Mouse (Mus musculus): ENCODE data around the gene Tnip2. TPM values are rescaled to one million over a fixed set of nuclear protein-coding genes. Genes with fewer than 3 reads are reported as not detected.

Tnip2 gene
- polyA plus RNA-seq, 1 experiment from 2014 or later: 14.8 TPM

DNA sequence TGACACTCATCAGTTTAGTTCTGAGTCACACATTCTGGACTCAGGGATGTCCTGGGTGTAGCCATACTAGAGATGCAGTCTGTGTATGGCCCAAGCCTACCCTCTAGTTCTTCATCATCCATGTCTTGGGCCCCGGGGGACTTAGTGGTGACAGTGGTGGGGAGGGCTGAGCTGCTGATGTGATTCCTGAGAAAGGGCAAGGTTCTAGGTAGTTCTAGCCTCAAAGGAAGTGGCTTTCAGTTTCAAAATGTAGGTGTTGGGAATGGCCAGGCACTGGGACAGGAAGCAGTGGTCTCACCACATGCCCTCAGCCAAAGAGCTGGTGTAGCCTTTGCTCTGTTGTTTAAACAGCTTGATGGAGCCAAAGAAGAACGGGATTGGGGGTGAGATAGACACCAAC, 25.3 kb upstream of the Tnip2 start:
- ATAC-seq (ENCODE audit: low read depth) (no peak), DNase-seq (ENCODE audit: low spot score) (no peak)
- Histone ChIP-seq H3K9ac (ENCODE audit: low read depth, low read length) (no peak overlapping the region), H3K4me2 (ENCODE audit: low read depth, low read length) (no peak overlapping the region), H3K36me3 (ENCODE audit: control insufficient read depth, insufficient read depth, low read length) (no peaks in the 10 kb centered on the region), H3K9me3 (ENCODE audit: control insufficient read depth, low read length) (no peaks in the 10 kb centered on the region), H3K4me3 (ENCODE audit: low read depth, low read length) (no peak overlapping the region), H3K4me1 (ENCODE audit: control insufficient read depth, insufficient read depth, low read length) (no peaks in the 10 kb centered on the region), H3K27me3 (replicated peaks; ENCODE audit: control insufficient read depth, insufficient read depth, low read length) (no peaks in the 10 kb centered on the region), H3K27ac (replicated peaks; ENCODE audit: low read depth, low read length) (no peak overlapping the region)
- 91% methylated on average over 2 of the region's 2 CpGs for WGBS

DNA sequence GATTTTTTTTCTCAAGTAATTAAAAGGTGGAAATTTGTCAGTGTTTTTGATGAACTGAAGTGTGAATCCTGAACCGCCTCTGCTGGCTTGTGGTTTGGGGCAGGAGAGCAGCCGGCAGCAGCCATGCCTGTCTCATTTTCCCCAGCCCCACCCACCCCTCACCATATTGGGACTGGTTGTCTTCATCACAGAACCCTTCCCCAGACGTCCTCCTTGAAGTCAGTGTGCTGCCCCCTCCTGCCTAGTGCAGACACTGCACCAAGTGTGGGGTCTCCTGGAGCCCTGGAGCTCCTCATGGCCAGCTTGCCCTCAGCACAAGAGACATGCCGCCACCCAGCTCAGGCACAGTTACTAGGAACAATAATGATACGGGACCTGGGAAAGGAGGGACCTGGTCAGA, 24.7 kb upstream of the Tnip2 start:
- no peaks in the 10 kb centered on the region for H3K4me1 ChIP-seq (ENCODE audit: control insufficient read depth, insufficient read depth, low read length)
- no peak overlapping the region for H3K4me2 ChIP-seq (ENCODE audit: low read depth, low read length)
- no peak overlapping the region for H3K9ac ChIP-seq (ENCODE audit: low read depth, low read length)
- DNase-seq (ENCODE audit: low spot score): no peak
- 30% methylated on average over 5 of the region's 5 CpGs for WGBS
- no peak overlapping the region for H3K27ac ChIP-seq (replicated peaks; ENCODE audit: low read depth, low read length)
- H3K4me3 ChIP-seq (ENCODE audit: low read depth, low read length): no peak overlapping the region
- no peaks in the 10 kb centered on the region for H3K27me3 ChIP-seq (replicated peaks; ENCODE audit: control insufficient read depth, insufficient read depth, low read length)
- no peak for ATAC-seq (ENCODE audit: low read depth)
- H3K9me3 ChIP-seq (ENCODE audit: control insufficient read depth, low read length): no peaks in the 10 kb centered on the region
- H3K36me3 ChIP-seq (ENCODE audit: control insufficient read depth, insufficient read depth, low read length): no peaks in the 10 kb centered on the region

DNA sequence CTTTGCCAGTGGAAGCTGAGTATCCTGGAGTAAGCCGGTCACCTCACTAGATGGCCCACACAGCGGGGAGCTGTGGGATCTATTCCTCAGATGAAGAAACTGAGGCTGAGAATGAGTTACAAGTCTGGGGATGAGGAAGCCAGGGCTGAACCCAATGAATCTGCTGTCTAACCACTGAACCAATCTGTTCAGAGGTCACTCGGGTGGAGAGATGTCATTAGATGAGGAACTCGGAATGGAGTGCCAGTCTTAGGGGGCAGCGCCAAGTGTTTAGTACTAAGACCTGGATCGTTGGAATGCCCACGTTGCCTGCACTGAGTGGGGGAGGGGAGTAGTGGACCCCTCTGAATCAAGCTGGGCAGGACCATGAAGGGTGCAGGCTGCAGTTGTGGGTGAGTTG, 24.3 kb upstream of the Tnip2 start:
- no peak overlapping the region for H3K27ac ChIP-seq (replicated peaks; ENCODE audit: low read depth, low read length)

DNA sequence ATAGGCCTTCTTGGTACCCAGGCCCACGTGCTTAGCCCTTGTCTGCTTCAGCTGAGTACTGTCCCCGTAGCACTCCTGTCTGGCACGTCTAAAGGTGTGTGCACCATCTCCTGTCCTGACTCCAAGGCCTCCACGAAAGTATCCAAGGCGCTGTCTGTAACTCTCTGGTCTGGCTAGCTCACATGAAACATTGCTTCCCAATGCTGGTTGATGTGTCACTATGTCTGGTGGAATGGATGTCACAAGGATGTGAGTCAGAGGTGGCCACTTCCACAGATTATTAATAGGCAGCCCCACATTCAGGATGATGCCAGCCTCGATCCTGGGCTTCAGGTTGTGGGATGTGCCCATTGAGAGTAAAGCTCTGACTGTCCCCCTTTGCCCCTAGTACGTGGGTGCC, 22.0 kb upstream of the Tnip2 start:
- Histone ChIP-seq H3K9ac (ENCODE audit: low read depth, low read length) (no peak overlapping the region), H3K4me3 (ENCODE audit: low read depth, low read length) (no peak overlapping the region), H3K27me3 (replicated peaks; ENCODE audit: control insufficient read depth, insufficient read depth, low read length) (no peaks in the 10 kb centered on the region), H3K27ac (replicated peaks; ENCODE audit: low read depth, low read length) (no peak overlapping the region), H3K4me2 (ENCODE audit: low read depth, low read length) (no peak overlapping the region), H3K4me1 (ENCODE audit: control insufficient read depth, insufficient read depth, low read length) (no peaks in the 10 kb centered on the region), H3K36me3 (ENCODE audit: control insufficient read depth, insufficient read depth, low read length) (no peaks in the 10 kb centered on the region), H3K9me3 (ENCODE audit: control insufficient read depth, low read length) (no peaks in the 10 kb centered on the region)
- 88% methylated on average over 7 of the region's 7 CpGs for WGBS
- no peak for DNase-seq (ENCODE audit: low spot score)
- ATAC-seq (ENCODE audit: low read depth): no peak

More for the DNA sequence above, 24.3 kb upstream of the Tnip2 start:
- H3K9ac ChIP-seq (ENCODE audit: low read depth, low read length): no peak overlapping the region
- DNase-seq (ENCODE audit: low spot score) (no peak), ATAC-seq (ENCODE audit: low read depth) (no peak)
- H3K9me3 ChIP-seq (ENCODE audit: control insufficient read depth, low read length): no peaks in the 10 kb centered on the region
- no peaks in the 10 kb centered on the region for H3K36me3 ChIP-seq (ENCODE audit: control insufficient read depth, insufficient read depth, low read length)
- H3K27me3 ChIP-seq (replicated peaks; ENCODE audit: control insufficient read depth, insufficient read depth, low read length): no peaks in the 10 kb centered on the region
- H3K4me3 ChIP-seq (ENCODE audit: low read depth, low read length): no peak overlapping the region
- H3K4me2 ChIP-seq (ENCODE audit: low read depth, low read length): no peak overlapping the region
- WGBS: 74% methylated on average over 7 of the region's 7 CpGs
- H3K4me1 ChIP-seq (ENCODE audit: control insufficient read depth, insufficient read depth, low read length): no peaks in the 10 kb centered on the region

DNA sequence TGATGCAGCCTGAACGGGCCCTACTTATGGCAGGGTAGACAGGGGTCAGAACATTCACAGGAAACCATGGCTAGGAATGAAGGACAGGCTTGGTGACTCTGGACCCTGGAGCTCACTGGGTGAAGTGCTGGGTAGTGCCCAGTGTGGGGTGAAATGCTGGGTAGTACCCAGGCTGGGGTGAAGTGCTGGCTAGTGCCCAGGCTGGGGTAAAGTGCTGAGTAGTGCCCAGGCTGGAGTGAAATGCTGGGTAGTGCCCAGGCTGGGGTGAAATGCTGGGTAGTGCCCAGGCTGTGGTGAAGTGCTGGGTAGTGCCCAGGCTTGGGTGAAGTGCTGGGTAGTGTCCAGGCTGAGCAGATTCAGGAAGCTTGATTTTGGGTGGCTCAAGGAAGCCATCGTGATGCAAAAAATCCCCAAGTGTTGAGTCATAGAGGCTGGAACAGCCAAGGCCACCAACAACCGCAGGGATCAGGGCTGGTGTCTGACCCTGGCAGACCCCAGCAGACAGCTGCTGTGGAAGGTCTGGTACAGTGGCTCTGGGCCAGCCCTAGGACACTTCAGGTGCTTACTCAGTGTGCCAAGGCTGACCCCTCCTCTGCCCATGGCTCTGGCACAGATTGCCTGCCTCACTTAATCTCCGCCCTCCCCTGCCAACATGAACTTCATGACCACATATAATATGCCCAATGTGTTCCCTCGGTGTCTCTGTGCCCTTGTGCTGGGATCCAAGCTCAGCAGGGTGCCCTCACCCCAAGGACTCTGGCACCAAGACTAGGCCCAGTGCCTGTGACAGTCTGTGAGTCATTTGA, 21.2 kb upstream of the Tnip2 start:
- Histone ChIP-seq H3K4me3 (ENCODE audit: low read depth, low read length) (no peak overlapping the region), H3K4me2 (ENCODE audit: low read depth, low read length) (no peak overlapping the region), H3K9ac (ENCODE audit: low read depth, low read length) (no peak overlapping the region), H3K4me1 (ENCODE audit: control insufficient read depth, insufficient read depth, low read length) (no peaks in the 10 kb centered on the region), H3K27me3 (replicated peaks; ENCODE audit: control insufficient read depth, insufficient read depth, low read length) (no peaks in the 10 kb centered on the region), H3K9me3 (ENCODE audit: control insufficient read depth, low read length) (no peaks in the 10 kb centered on the region), H3K27ac (replicated peaks; ENCODE audit: low read depth, low read length) (no peak overlapping the region), H3K36me3 (ENCODE audit: control insufficient read depth, insufficient read depth, low read length) (no peaks in the 10 kb centered on the region)
- DNase-seq (ENCODE audit: low spot score): no peak
- 61% methylated on average over 4 of the region's 5 CpGs for WGBS
- ATAC-seq (ENCODE audit: low read depth): no peak

DNA sequence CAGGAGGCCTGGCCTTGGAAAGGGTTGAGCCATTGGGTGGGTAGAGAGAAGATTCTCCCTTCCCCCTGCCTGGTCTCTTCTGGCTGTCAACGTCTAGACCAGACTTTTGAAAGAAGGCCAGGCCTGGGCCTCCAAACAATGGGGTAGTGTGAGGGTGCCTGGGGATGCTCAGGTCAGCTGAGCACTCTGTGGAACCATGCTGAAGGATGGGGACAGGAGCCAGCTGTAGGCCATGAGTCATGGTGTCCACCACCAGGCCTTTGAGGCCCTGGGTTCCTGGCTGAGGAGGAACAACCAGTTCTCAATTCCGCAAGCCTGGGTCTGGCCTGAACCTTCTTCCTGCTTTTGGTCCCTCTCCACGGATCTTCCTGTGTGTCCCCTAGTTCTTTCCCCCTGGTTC, 20.0 kb upstream of the Tnip2 start:
- Histone ChIP-seq H3K27me3 (replicated peaks; ENCODE audit: control insufficient read depth, insufficient read depth, low read length) (no peaks in the 10 kb centered on the region), H3K36me3 (ENCODE audit: control insufficient read depth, insufficient read depth, low read length) (no peaks in the 10 kb centered on the region), H3K4me2 (ENCODE audit: low read depth, low read length) (no peak overlapping the region), H3K9me3 (ENCODE audit: control insufficient read depth, low read length) (no peaks in the 10 kb centered on the region), H3K4me1 (ENCODE audit: control insufficient read depth, insufficient read depth, low read length) (no peaks in the 10 kb centered on the region), H3K27ac (replicated peaks; ENCODE audit: low read depth, low read length) (no peak overlapping the region), H3K9ac (ENCODE audit: low read depth, low read length) (no peak overlapping the region), H3K4me3 (ENCODE audit: low read depth, low read length) (no peak overlapping the region)
- no peak for DNase-seq (ENCODE audit: low spot score)
- WGBS: 58% methylated on average over 3 of the region's 3 CpGs
- no peak for ATAC-seq (ENCODE audit: low read depth)

DNA sequence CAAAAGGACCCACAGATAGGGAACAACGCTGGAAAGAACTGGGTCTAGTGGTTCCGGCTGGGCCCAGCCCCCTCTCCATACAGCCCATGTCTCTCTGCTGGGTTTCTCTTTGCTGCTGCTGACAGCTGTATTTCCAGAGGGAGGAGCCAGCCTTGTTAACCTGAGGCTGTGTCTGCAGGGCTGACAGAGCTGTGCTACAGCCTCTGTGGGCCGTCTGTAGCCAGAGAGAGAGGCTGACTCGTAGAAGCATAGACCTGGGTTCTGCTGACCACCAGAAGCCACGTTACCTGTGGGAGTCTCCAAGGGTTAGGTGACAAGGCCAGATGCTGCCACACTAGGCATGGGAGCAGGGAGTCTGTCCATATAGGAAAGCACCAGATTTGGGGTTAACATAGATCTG, 19.3 kb upstream of the Tnip2 start:
- Histone ChIP-seq H3K36me3 (ENCODE audit: control insufficient read depth, insufficient read depth, low read length) (no peaks in the 10 kb centered on the region), H3K27ac (replicated peaks; ENCODE audit: low read depth, low read length) (no peak overlapping the region), H3K9ac (ENCODE audit: low read depth, low read length) (no peak overlapping the region), H3K4me1 (ENCODE audit: control insufficient read depth, insufficient read depth, low read length) (no peaks in the 10 kb centered on the region), H3K9me3 (ENCODE audit: control insufficient read depth, low read length) (no peaks in the 10 kb centered on the region), H3K27me3 (replicated peaks; ENCODE audit: control insufficient read depth, insufficient read depth, low read length) (no peaks in the 10 kb centered on the region), H3K4me3 (ENCODE audit: low read depth, low read length) (no peak overlapping the region), H3K4me2 (ENCODE audit: low read depth, low read length) (no peak overlapping the region)
- ATAC-seq (ENCODE audit: low read depth) (no peak), DNase-seq (ENCODE audit: low spot score) (no peak)
- WGBS: 71% methylated on average over 5 of the region's 5 CpGs

DNA sequence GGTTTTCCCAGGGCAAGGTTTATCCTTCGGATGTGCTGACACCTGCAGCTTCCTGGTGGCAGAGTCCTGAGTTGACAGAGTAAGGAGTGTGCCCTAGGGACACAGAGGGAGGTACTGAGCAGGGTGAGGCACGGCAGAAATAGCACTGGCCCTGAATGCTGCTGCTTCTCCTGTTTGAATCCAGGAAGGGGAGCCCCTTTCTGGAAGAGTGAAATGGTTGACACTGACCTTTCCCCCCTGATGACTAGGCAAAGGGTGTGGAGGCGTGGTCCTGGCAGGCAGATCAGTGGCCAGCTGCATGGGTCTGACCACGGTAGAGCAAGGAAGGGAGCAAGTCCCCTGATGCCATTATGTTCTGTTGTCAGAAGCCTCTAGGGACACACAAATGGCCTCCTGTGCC, 16.9 kb upstream of the Tnip2 start:
- ATAC-seq (ENCODE audit: low read depth) (no peak), DNase-seq (ENCODE audit: low spot score) (no peak)
- no peaks in the 10 kb centered on the region for H3K9me3 ChIP-seq (ENCODE audit: control insufficient read depth, low read length)
- H3K36me3 ChIP-seq (ENCODE audit: control insufficient read depth, insufficient read depth, low read length): no peaks in the 10 kb centered on the region
- no peak overlapping the region for H3K4me2 ChIP-seq (ENCODE audit: low read depth, low read length)
- WGBS: 38% methylated on average over 3 of the region's 4 CpGs
- H3K9ac ChIP-seq (ENCODE audit: low read depth, low read length): no peak overlapping the region
- H3K4me1 ChIP-seq (ENCODE audit: control insufficient read depth, insufficient read depth, low read length): no peaks in the 10 kb centered on the region
- no peak overlapping the region for H3K4me3 ChIP-seq (ENCODE audit: low read depth, low read length)
- H3K27me3 ChIP-seq (replicated peaks; ENCODE audit: control insufficient read depth, insufficient read depth, low read length): no peaks in the 10 kb centered on the region
- no peak overlapping the region for H3K27ac ChIP-seq (replicated peaks; ENCODE audit: low read depth, low read length)

DNA sequence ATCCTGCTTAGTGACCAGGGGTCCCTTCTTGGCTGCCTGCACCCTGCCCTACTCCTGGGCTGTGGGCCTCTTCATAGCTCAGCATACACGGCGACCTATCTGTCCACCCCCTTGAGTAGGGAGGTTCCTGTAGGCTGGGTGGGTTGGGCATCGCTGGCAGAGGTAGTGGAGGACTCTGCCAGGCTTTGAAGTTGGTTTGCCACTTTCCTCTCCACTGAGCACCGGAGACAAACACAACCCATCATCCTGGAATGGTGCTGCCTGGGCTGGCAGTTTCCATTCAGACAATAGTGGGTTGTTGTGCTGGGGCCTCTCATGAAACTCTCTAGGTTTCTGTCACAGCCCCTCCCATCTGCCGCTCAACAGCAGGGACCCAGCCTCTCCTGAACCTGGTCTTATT, 16.3 kb upstream of the Tnip2 start:
- H3K4me1 ChIP-seq (ENCODE audit: control insufficient read depth, insufficient read depth, low read length): no peaks in the 10 kb centered on the region
- DNase-seq (ENCODE audit: low spot score): no peak
- no peaks in the 10 kb centered on the region for H3K36me3 ChIP-seq (ENCODE audit: control insufficient read depth, insufficient read depth, low read length)
- 76% methylated on average over 5 of the region's 5 CpGs for WGBS
- no peak for ATAC-seq (ENCODE audit: low read depth)
- no peak overlapping the region for H3K27ac ChIP-seq (replicated peaks; ENCODE audit: low read depth, low read length)
- H3K9me3 ChIP-seq (ENCODE audit: control insufficient read depth, low read length): no peaks in the 10 kb centered on the region
- no peak overlapping the region for H3K9ac ChIP-seq (ENCODE audit: low read depth, low read length)
- no peak overlapping the region for H3K4me2 ChIP-seq (ENCODE audit: low read depth, low read length)
- no peaks in the 10 kb centered on the region for H3K27me3 ChIP-seq (replicated peaks; ENCODE audit: control insufficient read depth, insufficient read depth, low read length)
- H3K4me3 ChIP-seq (ENCODE audit: low read depth, low read length): no peak overlapping the region

All from embryonic facial prominence, embryonic 14.5 days (tissue).